Mouse (Mus musculus) intestine, embryonic 14.5 days (tissue): ENCODE data around the gene Snrpg. TPM values are rescaled to one million over a fixed set of nuclear protein-coding genes. Genes with fewer than 3 reads are reported as not detected.
A peak's percentile ranks its signal among the peaks of the same experiment; 100 is the strongest.

Experiments used
- ATAC-seq: fragments of 200-750 bp; cut with Nextera tagmentation; replicated peaks from 2 replicates; pipeline ENCODE4 v1.8.0; 2017; ENCODE audit warnings: low read depth, moderate number of reproducible peaks, moderate TSS enrichment, moderate library complexity; ENCODE audit not compliant: low FRiP score, low TSS enrichment
- DNase-seq: peaks from one replicate; pipeline ENCODE4 v3.0.0-alpha.2; 2018; ENCODE audit warnings: low spot score
- H3K27ac ChIP-seq: fragments of 300-500 bp; sonication (generic); 2 replicates; pipeline ENCODE4 v1.5.1; 2014; ENCODE audit warnings: low read depth, mild to moderate bottlenecking, control low read depth
- H3K27me3 ChIP-seq: fragments of 300-500 bp; sonication (generic); replicated peaks from 2 replicates; pipeline ENCODE4 v1.6.1; 2014; ENCODE audit warnings: low read length, control low read depth; ENCODE audit not compliant: control insufficient read depth, insufficient read depth
- H3K36me3 ChIP-seq: fragments of 300-500 bp; sonication (generic); 2 replicates; pipeline ENCODE4 v1.6.1; 2014; ENCODE audit warnings: low read length, control low read depth; ENCODE audit not compliant: control insufficient read depth, insufficient read depth
- H3K4me1 ChIP-seq: fragments of 300-500 bp; sonication (generic); replicated peaks from 2 replicates; pipeline ENCODE4 v1.6.1; 2014; ENCODE audit warnings: low read length, control low read depth, mixed read lengths; ENCODE audit not compliant: control insufficient read depth, insufficient read depth
- H3K4me2 ChIP-seq: fragments of 300-500 bp; sonication (generic); 2 replicates; pipeline ENCODE4 v1.6.1; 2014; ENCODE audit warnings: low read length
- H3K4me3 ChIP-seq: fragments of 300-500 bp; sonication (generic); 2 replicates; pipeline ENCODE4 v1.5.1; 2014; ENCODE audit warnings: low read depth, low read length, control low read depth, mixed read lengths
- H3K9ac ChIP-seq: fragments of 300-500 bp; sonication (generic); 2 replicates; pipeline ENCODE4 v1.6.1; 2014; ENCODE audit warnings: mild to moderate bottlenecking, low read length
- H3K9me3 ChIP-seq: fragments of 300-500 bp; sonication (generic); 2 replicates; pipeline ENCODE4 v1.6.1; 2016; ENCODE audit warnings: low read length, control low read depth; ENCODE audit not compliant: control insufficient read depth
- WGBS: fragments of 180-500 bp; shearing (Covaris S2); extraction: QIAGEN DNeasy Blood & Tissue Kit; methylation state at CpG from one replicate; pipeline ENCODE4 v1.1.7; 2014; 5-methylcytosine and 5-hydroxymethylcytosine counted together
- polyA plus RNA-seq: library from polyadenylated mRNA; unstranded; fragments of >200 nt; fragmentation: Nextera tagmentation; extraction: Ambion mirVana; gene quantifications from 2 replicates; pipeline ENCODE4 v1.2.1, GENCODE M21; 2014

Gene Snrpg
- polyA plus RNA-seq, 1 experiment from 2014 or later, result 872 TPM

DNA sequence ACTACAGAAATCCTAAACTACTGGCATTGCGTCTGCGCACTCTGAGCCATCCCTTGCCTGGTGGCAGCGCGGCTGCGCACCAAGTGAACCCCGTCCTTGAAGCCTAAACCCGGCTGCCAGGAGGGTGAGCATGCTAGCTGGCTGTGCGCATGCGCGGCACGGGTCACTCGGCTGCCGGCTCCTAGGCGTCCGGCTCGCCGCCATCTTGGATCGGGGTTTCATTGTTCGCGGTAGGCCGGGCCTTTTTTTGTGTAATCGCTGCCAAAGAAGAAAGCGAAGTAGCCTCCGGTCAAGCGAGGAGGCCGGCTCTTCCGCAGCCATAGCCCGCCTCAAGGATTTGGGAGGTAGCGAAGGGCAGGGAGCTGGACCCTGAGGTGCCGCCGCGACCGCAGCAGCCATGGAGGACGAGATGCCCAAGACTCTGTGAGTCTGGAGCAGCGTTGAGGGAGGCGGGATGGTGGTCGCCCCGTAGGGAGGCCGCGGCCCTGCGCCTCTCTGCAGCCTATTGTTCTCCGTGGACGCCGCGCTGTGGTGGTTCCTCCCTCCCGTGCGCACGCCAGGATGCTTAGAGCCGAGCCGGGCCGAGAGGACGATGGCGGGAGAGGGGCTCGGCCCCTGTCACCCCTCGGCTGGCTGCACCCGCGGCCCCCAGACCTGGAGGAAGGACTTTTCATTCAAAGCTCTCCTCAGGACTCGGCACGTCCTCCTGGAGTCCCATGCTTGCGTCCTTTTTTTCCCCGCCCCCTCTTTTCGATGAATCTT lies 33.2 kb downstream of the Snrpg start, which contains the start of gene Tia1:
Tia1 (plus strand) TSS at position 120 of the 762 bp plus-strand sequence.
- peak; percentile 96 for ATAC-seq
- no peaks in the 10 kb centered on the region for H3K9me3 ChIP-seq
- under 1% methylated on average over 61 of the region's 62 CpGs for WGBS

DNA sequence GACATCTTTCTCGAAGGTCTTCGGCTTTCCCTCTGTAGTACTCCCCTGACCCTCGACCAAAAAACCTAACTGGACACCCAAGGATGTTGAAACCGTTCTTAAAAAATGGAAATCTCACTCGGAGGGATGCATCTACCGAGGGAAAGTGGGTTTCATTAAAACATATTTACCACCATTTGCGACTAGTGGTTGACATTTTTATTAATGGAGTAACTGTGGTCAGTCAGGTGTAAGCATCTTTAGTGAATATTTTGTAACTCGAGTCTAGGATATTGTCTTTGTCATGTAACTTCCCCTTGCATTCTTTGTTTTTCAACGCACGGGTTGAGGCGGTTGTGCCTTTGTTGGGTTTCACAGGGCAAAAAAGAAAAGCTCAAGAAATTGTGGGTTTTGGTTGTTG lies 33.9 kb downstream of the Snrpg start:
- H3K4me2 ChIP-seq, result peak overlapping the region; percentile 61
- peak overlapping the region; percentile 99 for H3K9ac ChIP-seq
- peaks cover 12% of the 10 kb centered on the region for H3K4me1 ChIP-seq
- H3K9me3 ChIP-seq, result no peaks in the 10 kb centered on the region
- under 1% methylated on average over 11 of the region's 11 CpGs for WGBS
- peak overlapping the region; percentile 92 for H3K4me3 ChIP-seq
- peak overlapping the region; percentile 100 for H3K27ac ChIP-seq
- ATAC-seq (no peak), DNase-seq (no peak)
- no peaks in the 10 kb centered on the region for H3K27me3 ChIP-seq
- peaks cover 28% of the 10 kb centered on the region for H3K36me3 ChIP-seq

More for the DNA sequence above, 33.2 kb downstream of the Snrpg start, which contains the start of gene Tia1:
- peak within 1 kb of the TSS; percentile 92 for H3K4me3 ChIP-seq
- peaks cover 12% of the 10 kb centered on the region for H3K4me1 ChIP-seq
- H3K9ac ChIP-seq, result peak within 1 kb of the TSS; percentile 99
- peak within 1 kb of the TSS; percentile 100 for H3K27ac ChIP-seq
- peak within 1 kb of the TSS; percentile 61 for H3K4me2 ChIP-seq
- DNase-seq, result peak; percentile 97
- H3K27me3 ChIP-seq, result no peaks in the 10 kb centered on the region
- H3K36me3 ChIP-seq, result peaks cover 23% of the 10 kb centered on the region

DNA sequence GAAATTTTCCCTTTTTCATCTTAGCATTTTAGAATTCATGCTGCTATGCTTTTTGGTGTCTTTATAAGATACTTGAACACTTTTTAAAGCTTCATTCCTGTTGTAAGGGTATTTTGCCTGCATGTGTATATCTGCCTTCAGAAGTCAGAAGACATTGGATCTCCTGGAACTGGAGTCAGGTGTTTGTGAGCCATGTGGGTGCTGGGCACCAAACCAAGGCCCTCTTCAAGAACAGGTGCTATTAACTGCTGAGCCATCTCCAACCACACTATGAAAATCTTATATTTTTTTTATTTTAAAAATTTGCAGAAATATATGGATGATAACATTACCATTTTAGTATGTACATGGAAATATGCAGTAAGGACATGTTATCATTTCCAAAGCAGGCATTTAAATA lies 35.2 kb downstream of the Snrpg start:
- DNase-seq (no peak), ATAC-seq (no peak)
- H3K9ac ChIP-seq, result no peak overlapping the region
- peak overlapping the region; percentile 61 for H3K4me2 ChIP-seq
- peaks cover 9% of the 10 kb centered on the region for H3K4me1 ChIP-seq
- no peak overlapping the region for H3K27ac ChIP-seq
- no peaks in the 10 kb centered on the region for H3K9me3 ChIP-seq
- H3K27me3 ChIP-seq, result no peaks in the 10 kb centered on the region
- H3K4me3 ChIP-seq, result peak overlapping the region; percentile 92; the same call in 1 of the 2 replicates
- peaks cover 28% of the 10 kb centered on the region for H3K36me3 ChIP-seq

DNA sequence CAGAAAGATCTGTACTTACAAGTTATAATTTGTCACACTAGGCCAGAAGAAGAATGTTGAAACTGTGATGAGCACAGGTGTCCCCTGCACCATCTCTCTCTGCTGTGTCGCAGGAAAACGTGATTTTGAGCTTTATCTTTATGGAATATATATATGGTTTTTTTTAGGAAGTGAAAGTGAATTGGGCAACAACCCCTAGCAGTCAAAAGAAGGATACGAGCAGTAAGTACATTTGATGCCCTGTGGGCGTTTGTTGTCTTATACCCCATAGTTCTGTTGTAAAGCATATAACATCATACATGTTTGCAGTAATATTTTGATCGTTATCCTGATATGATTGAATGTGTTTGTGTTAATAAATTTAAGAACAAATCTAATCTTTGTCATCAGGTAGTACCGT lies 47.6 kb downstream of the Snrpg start:
- Histone ChIP-seq H3K36me3 (peaks cover 88% of the 10 kb centered on the region), H3K27ac (no peak overlapping the region), H3K9ac (no peak overlapping the region), H3K9me3 (no peaks in the 10 kb centered on the region), H3K4me2 (no peak overlapping the region), H3K27me3 (no peaks in the 10 kb centered on the region), H3K4me3 (no peak overlapping the region), H3K4me1 (no peaks in the 10 kb centered on the region)
- DNase-seq (no peak), ATAC-seq (no peak)
- WGBS, result 89% methylated on average over 6 of the region's 6 CpGs

DNA sequence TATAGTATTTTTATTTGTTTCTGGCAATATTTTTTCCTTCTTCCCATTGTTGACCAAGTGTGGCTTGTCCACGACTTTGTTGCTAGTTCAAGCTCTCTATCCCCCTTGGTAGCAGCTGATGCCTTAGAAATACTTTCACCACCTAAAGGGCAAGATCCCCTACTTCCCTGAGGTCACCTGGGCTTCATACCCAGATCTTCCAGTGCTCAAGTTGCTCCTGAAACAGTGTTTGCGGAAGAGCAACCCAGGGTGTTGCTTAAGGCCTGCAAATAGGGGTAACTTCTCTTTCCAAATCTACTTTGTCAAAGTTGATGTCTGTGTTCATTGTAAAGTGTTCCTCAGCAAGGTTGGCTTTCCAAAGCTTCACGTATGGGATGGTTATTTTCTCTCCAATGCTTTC lies 48.1 kb downstream of the Snrpg start:
- Histone ChIP-seq H3K27ac (no peak overlapping the region), H3K4me2 (no peak overlapping the region), H3K36me3 (peaks cover 87% of the 10 kb centered on the region), H3K4me1 (no peaks in the 10 kb centered on the region), H3K27me3 (no peaks in the 10 kb centered on the region), H3K9ac (no peak overlapping the region), H3K4me3 (no peak overlapping the region), H3K9me3 (no peaks in the 10 kb centered on the region)
- no peak for ATAC-seq
- no peak for DNase-seq
- WGBS, result 90% methylated on average over 3 of the region's 3 CpGs

DNA sequence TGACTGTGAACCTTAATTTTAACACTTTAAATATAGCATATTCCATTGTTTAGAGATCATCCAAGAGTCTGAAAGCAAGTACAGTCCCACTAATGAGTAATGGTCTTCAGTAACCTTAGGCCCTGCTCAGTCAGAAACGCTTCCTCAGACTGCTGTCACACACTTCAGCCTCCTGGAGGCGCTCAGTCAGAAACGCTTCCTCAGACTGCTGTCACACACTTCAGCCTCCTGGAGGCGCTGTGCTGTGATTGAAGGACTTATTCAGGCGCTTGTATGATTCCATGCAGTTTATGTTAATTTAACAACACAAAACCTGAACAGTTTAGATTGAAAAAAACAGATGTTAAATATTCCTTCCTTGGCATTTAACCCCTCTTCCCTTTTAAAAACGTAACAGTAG lies 49.4 kb downstream of the Snrpg start:
- no peak for DNase-seq
- 78% methylated on average over 6 of the region's 6 CpGs for WGBS
- Histone ChIP-seq H3K9me3 (no peaks in the 10 kb centered on the region), H3K27ac (no peak overlapping the region), H3K4me1 (no peaks in the 10 kb centered on the region), H3K9ac (no peak overlapping the region), H3K36me3 (peaks cover 89% of the 10 kb centered on the region), H3K27me3 (no peaks in the 10 kb centered on the region), H3K4me3 (no peak overlapping the region), H3K4me2 (no peak overlapping the region)
- ATAC-seq, result no peak

DNA sequence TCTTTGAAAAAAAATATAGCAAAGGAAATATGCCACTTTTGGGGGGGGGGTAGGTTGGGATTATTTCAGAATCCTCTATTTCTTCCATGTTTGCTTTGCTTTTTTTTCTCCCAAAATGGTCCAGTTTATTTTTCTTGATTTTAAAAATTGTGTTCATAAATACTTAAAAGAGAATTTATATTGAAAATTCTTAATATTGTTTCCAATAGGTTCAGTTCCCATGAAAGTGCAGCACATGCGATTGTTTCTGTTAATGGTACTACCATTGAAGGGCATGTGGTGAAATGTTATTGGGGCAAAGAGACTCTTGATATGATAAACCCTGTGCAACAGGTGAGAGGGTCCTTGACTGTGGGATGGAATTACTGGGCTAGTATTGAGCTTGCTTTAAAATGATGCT lies 55.3 kb downstream of the Snrpg start, which contains the start of gene Gm44790:
Gm44790 (plus strand) TSS at position 301 of the 400 bp plus-strand sequence.
- Histone ChIP-seq H3K36me3 (peaks cover 91% of the 10 kb centered on the region), H3K4me2 (no peak within 1 kb of the TSS)

More for the DNA sequence above, 55.3 kb downstream of the Snrpg start, which contains the start of gene Gm44790:
- ATAC-seq, result no peak
- no peaks in the 10 kb centered on the region for H3K4me1 ChIP-seq
- DNase-seq, result no peak
- no peak within 1 kb of the TSS for H3K27ac ChIP-seq
- H3K27me3 ChIP-seq, result no peaks in the 10 kb centered on the region
- 96% methylated on average over 1 of the region's 1 CpGs for WGBS
- no peak within 1 kb of the TSS for H3K4me3 ChIP-seq
- no peaks in the 10 kb centered on the region for H3K9me3 ChIP-seq
- no peak within 1 kb of the TSS for H3K9ac ChIP-seq
